Mouse (Mus musculus) thymus, adult 2 months (tissue): ENCODE measurements at regions not wholly inside any gene's neighbourhood (a gene's known extent, or its start where the extent isn't known, plus 50 kb on each side); places are given as distances from the start of the nearest gene placed in this dataset.
"Not testable (repeated sequence)": the region's sequence is repeated elsewhere in the genome, so short reads cannot be mapped to it uniquely, and the experiment has no call there.

Source experiments
- CTCF ChIP-seq: fragments of 200-500 bp; IDR thresholded peaks from 2 replicates; pipeline ENCODE4 v1.5.1; 2012; ENCODE audit warnings: mild to moderate bottlenecking, control low read depth, low read length, moderate library complexity, borderline replicate concordance; ENCODE audit not compliant: control insufficient read depth, poor library complexity, insufficient read depth; ENCODE audit errors: extremely low read depth
- POLR2A ChIP-seq: fragments of 200-500 bp; IDR thresholded peaks from 2 replicates; pipeline ENCODE4 v1.6.1; 2012; ENCODE audit warnings: mild to moderate bottlenecking, low read length, control low read depth, moderate library complexity; ENCODE audit not compliant: control insufficient read depth, poor library complexity, insufficient read depth; ENCODE audit errors: extremely low read depth

- not testable (repeated sequence) for TF ChIP-seq CTCF, POLR2A
These were observed 97.2 kb upstream of the Cdk6 start for GRCm38 (mm10) chr5:3244067-3244466.
